Mouse (Mus musculus) macrophage (primary cell): Measurements from ENCODE around the gene Cox4i2. TPM values are rescaled to one million over a fixed set of nuclear protein-coding genes. Genes with fewer than 3 reads are reported as not detected.

Experiments
- H3K27ac ChIP-seq: fragments of 350-480 bp; formaldehyde crosslinking; 2 replicates; pipeline ENCODE4 v1.9.0; 2021
- H3K36me3 ChIP-seq: fragments of 350-480 bp; formaldehyde crosslinking; 2 replicates; pipeline ENCODE4 v1.9.0; 2021; ENCODE audit errors: inconsistent target
- H3K4me3 ChIP-seq: fragments of 350-480 bp; formaldehyde crosslinking; 2 replicates; pipeline ENCODE4 v1.9.0; 2021; ENCODE audit errors: inconsistent target
- H3K79me2 ChIP-seq: fragments of 350-480 bp; formaldehyde crosslinking; 2 replicates; pipeline ENCODE4 v1.9.0; 2021; ENCODE audit errors: inconsistent target
- WGBS: methylation state at CpG from one replicate; pipeline ENCODE4 v1.1.7; 2026; ENCODE audit warnings: inconsistent platforms; ENCODE audit not compliant: missing documents; 5-methylcytosine and 5-hydroxymethylcytosine counted together
- polyA plus RNA-seq: library from polyadenylated mRNA; stranded (reverse); fragments of 250-400 nt; gene quantifications from 3 replicates; pipeline ENCODE4 v1.2.4, GENCODE M21; 2018; ENCODE audit warnings: inconsistent platforms
- total RNA-seq, 78 experiments: library from RNA; depleted of rRNA; stranded (reverse); fragments of 250-400 nt; gene quantifications; 1 replicate in 9 of 78; 2 replicates in 24 of 78; 3 replicates in 43 of 78; 4 replicates in 2 of 78; pipeline ENCODE4 v1.2.4; 2018; ENCODE audit warnings: inconsistent platforms in 56 of 78

Gene Cox4i2
- not detected for total RNA-seq (2018; cell fraction: chromatin; rRNA removed)
- total RNA-seq (2018; cell fraction: cytosol; rRNA removed) = not detected
- not detected for total RNA-seq (2018; cell fraction: nucleus; rRNA removed)
- not detected in 3 replicates for polyA plus RNA-seq

GRCm38 (mm10) chr2:152753944-152754711, at the start of gene Cox4i2:
TSS of gene Cox4i2 (plus strand) at chr2:152754173.
- Histone ChIP-seq H3K36me3 (no peaks in the 10 kb centered on the region), H3K4me3 (no peak within 1 kb of the TSS), H3K27ac (no peak within 1 kb of the TSS), H3K79me2 (no peaks in the 10 kb centered on the region)
- WGBS = 36% methylated on average over 30 of the region's 30 CpGs

- Histone ChIP-seq H3K27ac (no peak overlapping the region), H3K79me2 (no peaks in the 10 kb centered on the region), H3K36me3 (peaks cover 75% of the 10 kb centered on the region), H3K4me3 (no peak overlapping the region)
- 95% methylated on average over 5 of the region's 5 CpGs for WGBS
Measured at GRCm38 (mm10) chr2:152704256-152704605, 49.7 kb upstream of the Cox4i2 start.

- no peak overlapping the region for H3K27ac ChIP-seq
- 95% methylated on average over 14 of the region's 14 CpGs for WGBS
- H3K4me3 ChIP-seq = no peak overlapping the region
- peaks cover 69% of the 10 kb centered on the region for H3K36me3 ChIP-seq
- H3K79me2 ChIP-seq = no peaks in the 10 kb centered on the region
Measured at GRCm38 (mm10) chr2:152704811-152705370, 49.1 kb upstream of the Cox4i2 start.

GRCm38 (mm10) chr2:152705993-152706571, 47.9 kb upstream of the Cox4i2 start:
- peaks cover 57% of the 10 kb centered on the region for H3K36me3 ChIP-seq
- WGBS = 93% methylated on average over 22 of the region's 22 CpGs
- H3K4me3 ChIP-seq = no peak overlapping the region
- no peaks in the 10 kb centered on the region for H3K79me2 ChIP-seq
- H3K27ac ChIP-seq = no peak overlapping the region

- H3K79me2 ChIP-seq = no peaks in the 10 kb centered on the region
- no peak overlapping the region for H3K27ac ChIP-seq
- WGBS = 94% methylated on average over 7 of the region's 7 CpGs
- H3K36me3 ChIP-seq = peaks cover 46% of the 10 kb centered on the region
- no peak overlapping the region for H3K4me3 ChIP-seq
Measured at GRCm38 (mm10) chr2:152707186-152707585, 46.8 kb upstream of the Cox4i2 start.

GRCm38 (mm10) chr2:152707627-152708026, 46.3 kb upstream of the Cox4i2 start:
- H3K36me3 ChIP-seq = peaks cover 41% of the 10 kb centered on the region
- H3K27ac ChIP-seq = no peak overlapping the region
- no peak overlapping the region for H3K4me3 ChIP-seq
- 96% methylated on average over 31 of the region's 31 CpGs for WGBS
- no peaks in the 10 kb centered on the region for H3K79me2 ChIP-seq

DNA sequence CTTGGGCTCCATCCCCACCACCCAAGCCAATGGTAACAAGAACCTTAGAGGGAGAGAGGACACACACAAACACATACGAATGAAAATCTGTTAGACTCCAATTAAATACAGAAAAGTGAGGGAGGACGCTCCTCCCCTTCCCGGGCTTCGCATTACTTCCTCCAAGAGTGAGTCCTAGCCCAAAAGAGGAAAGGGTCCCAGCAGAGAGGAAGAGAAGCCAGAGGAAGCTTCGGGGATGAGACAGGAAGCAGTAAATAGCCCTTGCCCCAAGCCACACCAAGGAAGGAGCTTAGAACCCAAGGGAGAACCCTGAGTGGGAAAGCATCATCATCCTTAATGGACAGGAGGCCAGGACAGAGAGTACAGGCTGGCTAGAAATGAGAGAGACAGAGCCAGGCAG, 44.9 kb upstream of the Cox4i2 start:
- Histone ChIP-seq H3K27ac (no peak overlapping the region), H3K36me3 (peaks cover 28% of the 10 kb centered on the region; the same call in 1 of the 2 replicates), H3K79me2 (no peaks in the 10 kb centered on the region), H3K4me3 (no peak overlapping the region)
- WGBS = 54% methylated on average over 5 of the region's 5 CpGs

- no peak overlapping the region for H3K27ac ChIP-seq
- no peak overlapping the region for H3K4me3 ChIP-seq
- no peaks in the 10 kb centered on the region for H3K36me3 ChIP-seq
- H3K79me2 ChIP-seq = no peaks in the 10 kb centered on the region
- 84% methylated on average over 6 of the region's 6 CpGs for WGBS
Measured at GRCm38 (mm10) chr2:152716241-152716772, 37.7 kb upstream of the Cox4i2 start.

DNA sequence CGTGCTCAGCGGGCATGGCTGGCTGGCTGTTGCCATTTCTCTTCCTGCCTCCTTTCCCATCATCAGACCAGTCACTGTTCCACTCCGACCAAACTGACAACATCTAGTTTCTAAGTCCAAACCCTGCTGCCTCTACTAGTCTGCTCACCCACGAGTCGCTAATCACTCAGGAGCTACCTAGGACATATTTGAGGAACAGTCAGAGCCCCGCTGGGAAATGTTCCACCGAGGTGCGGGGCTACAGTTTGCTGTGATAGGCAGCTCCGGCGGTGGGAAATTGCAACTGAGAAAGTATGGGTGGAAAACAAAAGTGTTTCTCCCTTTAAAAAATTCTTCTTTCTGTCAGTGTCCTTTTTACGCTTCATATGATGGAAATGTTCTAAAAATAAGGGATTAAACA, 36.3 kb upstream of the Cox4i2 start:
- Histone ChIP-seq H3K36me3 (no peaks in the 10 kb centered on the region), H3K79me2 (no peaks in the 10 kb centered on the region), H3K4me3 (no peak overlapping the region), H3K27ac (no peak overlapping the region)
- WGBS = 91% methylated on average over 11 of the region's 11 CpGs

- Histone ChIP-seq H3K79me2 (no peaks in the 10 kb centered on the region), H3K36me3 (no peaks in the 10 kb centered on the region), H3K4me3 (no peak overlapping the region), H3K27ac (no peak overlapping the region)
- 97% methylated on average over 4 of the region's 6 CpGs for WGBS
Measured at GRCm38 (mm10) chr2:152718076-152718475, 35.9 kb upstream of the Cox4i2 start.

GRCm38 (mm10) chr2:152723651-152724331, 30.2 kb upstream of the Cox4i2 start:
- WGBS = 11% methylated on average over 37 of the region's 37 CpGs
- Histone ChIP-seq H3K27ac (no peak overlapping the region), H3K36me3 (no peaks in the 10 kb centered on the region), H3K4me3 (no peak overlapping the region), H3K79me2 (no peaks in the 10 kb centered on the region)

- 75% methylated on average over 3 of the region's 3 CpGs for WGBS
- H3K4me3 ChIP-seq = no peak overlapping the region
- no peak overlapping the region for H3K27ac ChIP-seq
- no peaks in the 10 kb centered on the region for H3K36me3 ChIP-seq
- H3K79me2 ChIP-seq = no peaks in the 10 kb centered on the region
Measured at GRCm38 (mm10) chr2:152724332-152724723, 29.6 kb upstream of the Cox4i2 start.

DNA sequence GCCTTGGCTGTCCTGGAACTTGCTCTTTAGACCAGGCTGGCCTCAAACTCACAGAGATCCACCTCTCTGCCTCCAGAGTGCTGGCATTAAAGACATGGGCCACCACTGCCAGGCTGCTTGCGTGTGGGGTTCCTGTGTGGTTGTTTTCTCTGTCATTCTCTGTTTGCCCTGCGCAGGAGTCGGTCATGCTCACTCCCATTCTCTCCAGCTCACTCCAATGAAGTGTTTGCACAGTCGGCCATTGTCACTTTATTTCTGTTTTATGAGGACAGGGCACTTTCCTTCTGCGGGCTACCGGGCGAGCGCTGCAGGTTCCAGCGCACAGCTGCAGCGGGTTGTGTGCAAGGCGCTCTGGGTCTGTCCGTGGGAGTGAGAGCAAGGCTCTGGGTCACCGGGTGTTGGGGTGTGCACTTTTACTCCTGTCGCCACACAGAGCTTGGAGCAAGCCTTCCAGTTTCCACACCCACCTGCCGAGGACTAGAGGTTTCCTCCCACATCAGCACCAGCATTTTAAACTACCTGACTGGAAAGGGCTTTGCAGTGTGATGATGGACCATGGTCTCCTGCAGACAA, 28.7 kb upstream of the Cox4i2 start:
- H3K79me2 ChIP-seq = no peaks in the 10 kb centered on the region
- H3K27ac ChIP-seq = no peak overlapping the region
- WGBS = 92% methylated on average over 15 of the region's 15 CpGs
- no peaks in the 10 kb centered on the region for H3K36me3 ChIP-seq
- H3K4me3 ChIP-seq = no peak overlapping the region

DNA sequence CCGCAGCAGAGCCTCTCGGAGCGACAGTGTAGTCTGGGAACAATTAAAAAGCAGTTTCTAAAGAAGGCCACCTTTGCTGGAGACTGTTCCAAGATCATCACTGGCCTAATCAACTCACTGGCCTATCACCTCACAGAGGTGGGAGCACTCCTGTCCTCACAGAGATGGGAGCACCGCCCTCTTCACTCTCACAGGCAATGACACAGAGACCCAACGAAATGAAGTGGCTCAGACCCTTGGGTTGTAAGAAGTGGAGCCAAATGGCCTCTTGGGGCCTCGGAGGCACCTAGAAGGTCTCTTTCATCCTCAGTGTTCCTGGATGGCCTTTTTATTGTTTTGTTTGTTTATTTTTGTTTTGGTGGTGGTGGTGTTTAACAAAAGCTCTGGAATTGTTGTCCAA, 27.8 kb upstream of the Cox4i2 start:
- Histone ChIP-seq H3K79me2 (no peaks in the 10 kb centered on the region), H3K27ac (no peak overlapping the region), H3K36me3 (no peaks in the 10 kb centered on the region), H3K4me3 (no peak overlapping the region)
- WGBS = 92% methylated on average over 6 of the region's 6 CpGs
